Mouse (Mus musculus) heart, adult 2 months (tissue): ENCODE data around the gene Chst5.

Source experiments
- CTCF ChIP-seq: fragments of 200-600 bp; IDR thresholded peaks from 2 replicates; pipeline ENCODE4 v1.8.1; 2022; ENCODE audit warnings: antibody characterized with exemption, mild to moderate bottlenecking, moderate library complexity
- EP300 ChIP-seq: fragments of 200-500 bp; IDR thresholded peaks from 2 replicates; pipeline ENCODE4 v1.6.1; 2011; ENCODE audit warnings: low read depth, low read length, control low read depth; ENCODE audit not compliant: insufficient read depth
- POLR2A ChIP-seq: fragments of 200-500 bp; IDR thresholded peaks from 2 replicates; pipeline ENCODE4 v1.6.1; 2011; ENCODE audit warnings: mild to moderate bottlenecking, low read depth, low read length, control low read depth; ENCODE audit not compliant: insufficient read depth

- TF ChIP-seq EP300 = no peak
- no peak for TF ChIP-seq CTCF
- TF ChIP-seq POLR2A = no peak
Observed at GRCm38 (mm10) chr8:111870379-111870778, 39.9 kb downstream of the Chst5 start.
